Mouse (Mus musculus) gastrocnemius, postnatal 14 days (tissue): Measurements from ENCODE around the gene 4930402F06Rik. TPM values are rescaled to one million over a fixed set of nuclear protein-coding genes. Genes with fewer than 3 reads are reported as not detected.
A peak's percentile ranks its signal among the peaks of the same experiment; 100 is the strongest.

Experiments used
- DNase-seq: peaks from one replicate; pipeline ENCODE4 v3.0.0; 2021; ENCODE audit warnings: mixed read lengths
- intact Hi-C: fragments of 180-260 bp; cut with DNase I; formaldehyde crosslinking; loops from one replicate; pipeline ENCODE4 v1.15.1; 2025; ENCODE audit warnings: low total_unique reads
- long read RNA-seq, 2 experiments: library from polyadenylated mRNA; stranded (forward); transcript quantifications; one replicate each; pipeline ENCODE4 v2.0.0; 2021
- total RNA-seq, 2 experiments: library from RNA; stranded (reverse); gene quantifications; 2 replicates each; pipeline ENCODE4 v1.2.3; 2021

Gene 4930402F06Rik
- not detected for total RNA-seq
- long read RNA-seq, experiment 1, result 0 reads
- long read RNA-seq, experiment 2, result 0 reads

DNA sequence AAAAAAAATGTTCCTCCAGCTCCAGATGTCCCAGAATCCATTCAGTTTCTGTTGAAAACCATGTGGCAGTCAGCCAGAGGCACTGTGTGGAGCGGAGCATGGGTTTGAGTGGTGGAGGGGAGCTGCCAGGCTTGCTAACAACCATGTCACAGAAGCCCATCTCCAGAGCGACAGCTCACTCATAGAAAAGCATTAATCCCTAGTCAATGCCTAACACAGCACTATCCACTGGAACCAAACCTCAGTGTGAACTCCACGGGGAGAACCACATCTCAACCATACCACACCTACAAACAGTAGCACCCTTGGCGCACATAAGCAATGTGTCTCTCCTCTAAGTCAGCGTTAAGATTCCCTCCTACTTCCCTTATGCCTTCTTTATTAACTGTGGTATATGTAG lies at the start of gene 4930402F06Rik:
4930402F06Rik (minus strand) TSS at position 80 of the 400 bp plus-strand sequence.
- no peak for DNase-seq
- intact Hi-C loops, result loop anchor here (5.0 kb wide), 1 partner anchor 40 kb away; no protein-coding TSS in a partner anchor

DNA sequence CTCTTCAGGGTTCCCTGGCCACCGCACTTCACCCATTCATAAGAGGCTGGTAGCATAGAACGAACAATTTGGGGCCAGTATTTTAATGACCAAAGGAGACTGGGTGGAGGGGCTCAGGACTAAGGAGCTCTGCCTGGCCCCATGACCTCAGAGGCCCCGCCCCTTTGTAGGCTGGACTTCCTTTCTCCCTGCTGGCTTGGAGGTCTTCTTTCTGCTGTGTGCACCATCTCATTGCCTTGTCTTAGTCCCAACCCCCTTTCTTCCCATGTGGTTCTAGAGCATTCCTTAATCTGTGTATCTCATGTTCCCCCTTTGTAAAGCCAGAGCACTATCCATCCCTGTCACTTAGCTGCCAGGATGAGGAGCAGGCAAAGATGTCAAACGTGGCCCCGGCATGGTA lies 49.3 kb upstream of the 4930402F06Rik start:
- intact Hi-C loops, result no loop called here
- DNase-seq, result no peak

DNA sequence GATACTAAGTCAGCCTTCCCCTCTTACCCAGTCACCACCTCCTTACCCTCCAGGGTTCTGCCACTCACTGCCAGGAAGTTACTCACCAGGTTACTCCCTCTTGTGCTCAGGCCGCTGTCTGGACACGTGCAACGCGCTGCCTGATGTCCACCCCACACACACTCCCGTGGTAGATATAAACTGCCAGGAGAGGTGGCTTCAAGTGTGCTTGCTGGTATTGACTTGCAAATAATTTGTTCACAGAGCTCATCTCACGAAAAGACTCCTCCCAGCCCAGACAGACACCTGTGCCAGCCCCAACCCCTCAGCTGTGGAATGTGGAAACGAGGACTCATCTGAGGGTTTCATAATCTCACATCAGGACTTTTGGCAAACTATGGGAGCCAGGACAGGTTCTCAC lies 48.6 kb upstream of the 4930402F06Rik start:
- DNase-seq, result no peak
- intact Hi-C loops, result no loop called here

DNA sequence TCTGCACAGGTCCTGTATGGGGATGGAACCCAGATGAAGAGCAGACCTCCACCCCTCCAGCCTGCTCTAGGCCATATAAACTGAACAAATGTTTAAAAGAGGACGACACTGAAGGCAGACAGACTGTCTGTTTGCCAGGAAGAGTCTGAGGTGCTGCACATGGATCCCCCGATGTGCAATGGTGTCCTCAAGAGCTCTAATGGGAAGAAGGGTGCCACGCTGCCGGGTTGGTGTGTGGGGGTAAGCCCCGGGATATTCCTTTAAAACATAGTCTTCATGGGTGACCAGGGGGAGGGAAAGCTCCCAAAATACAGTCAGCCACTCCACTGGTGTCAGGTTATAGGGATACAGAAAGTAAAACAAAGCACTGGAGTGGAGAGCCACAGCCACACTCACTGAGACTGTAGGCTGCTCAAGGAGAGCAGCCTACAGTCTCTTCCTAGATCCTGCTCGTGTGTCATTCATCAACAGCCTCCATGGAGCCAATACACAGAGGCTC lies 47.8 kb upstream of the 4930402F06Rik start:
- intact Hi-C loops, result no loop called here

DNA sequence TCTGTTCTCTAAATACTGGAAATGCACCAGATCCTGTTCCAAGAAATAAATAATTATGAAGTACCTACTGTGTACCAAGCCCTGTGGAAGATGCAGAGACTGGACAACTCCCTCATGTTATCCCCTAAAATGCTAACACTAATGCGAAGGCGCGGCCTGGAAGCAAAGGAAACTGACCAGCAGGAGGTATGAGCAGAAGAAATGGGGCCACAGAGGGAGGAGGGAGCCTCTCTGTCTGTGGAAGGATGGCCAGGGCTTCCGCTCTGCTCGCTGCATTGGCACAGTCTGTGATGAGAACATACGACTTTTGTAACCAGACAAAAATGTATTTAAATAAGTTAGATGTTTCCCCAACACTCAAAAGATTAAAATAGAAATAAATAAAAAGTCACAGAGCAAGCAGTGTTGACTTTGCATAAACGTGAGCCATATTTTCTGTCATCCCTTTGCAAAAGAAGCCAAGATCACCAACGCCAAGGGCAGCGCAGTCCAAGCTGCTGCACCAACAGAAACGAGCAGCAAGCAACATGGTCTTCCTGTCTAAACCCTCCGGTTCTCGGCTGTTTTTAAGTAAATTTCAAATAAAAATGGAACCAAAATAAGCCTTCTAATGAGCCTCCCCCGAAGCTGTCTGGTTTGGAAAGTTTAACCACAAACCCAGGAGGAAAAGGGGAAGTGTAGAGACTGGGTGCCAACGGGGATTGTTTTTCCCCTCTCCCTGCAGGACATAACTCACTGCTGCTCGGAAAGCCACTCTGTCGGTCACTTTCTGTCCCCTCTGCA lies 47.2 kb upstream of the 4930402F06Rik start:
- peak; percentile 48 for DNase-seq
- intact Hi-C loops, result no loop called here

More for the DNA sequence above, 47.8 kb upstream of the 4930402F06Rik start:
- DNase-seq, result no peak

DNA sequence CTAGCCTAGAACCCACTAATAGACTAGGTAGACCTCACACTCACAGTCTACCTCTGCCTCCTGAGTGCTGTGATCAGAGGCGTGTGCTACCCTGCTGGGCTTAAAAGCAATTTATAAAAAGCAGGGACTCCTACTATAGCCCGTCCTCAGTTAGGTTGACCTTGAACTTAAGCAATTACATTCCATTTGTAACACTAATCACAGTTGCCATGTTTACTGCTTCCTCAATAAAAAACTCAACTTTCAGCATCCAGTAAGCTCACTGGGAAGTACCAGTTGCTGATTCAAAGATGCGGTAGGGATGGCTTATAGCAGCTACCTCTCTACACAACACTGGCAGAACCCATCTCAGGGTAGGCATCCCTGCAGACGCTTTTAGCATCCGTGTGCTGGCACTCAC lies 46.4 kb upstream of the 4930402F06Rik start:
- intact Hi-C loops, result no loop called here

DNA sequence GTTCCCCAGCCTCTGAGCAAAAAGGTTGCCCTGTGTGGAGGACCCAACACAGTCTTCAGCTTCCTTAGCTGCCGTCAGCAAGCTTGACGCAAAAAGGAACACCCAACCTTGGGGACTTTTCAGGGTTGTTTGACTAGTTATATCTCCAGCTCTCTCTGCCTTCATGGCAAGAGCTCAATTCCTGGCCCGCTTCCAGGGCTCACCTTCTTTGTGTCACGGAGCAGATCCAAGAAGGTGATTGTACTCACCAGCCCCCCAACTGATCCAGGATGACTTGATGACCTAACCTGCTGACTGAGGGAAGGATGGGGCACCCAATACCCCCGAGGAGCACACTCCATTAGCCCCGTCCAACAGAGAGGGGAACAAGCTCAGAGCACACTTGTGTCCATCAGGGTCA lies 45.1 kb upstream of the 4930402F06Rik start:
- DNase-seq, result no peak
- intact Hi-C loops, result no loop called here

More for the DNA sequence above, 46.4 kb upstream of the 4930402F06Rik start:
- no peak for DNase-seq

DNA sequence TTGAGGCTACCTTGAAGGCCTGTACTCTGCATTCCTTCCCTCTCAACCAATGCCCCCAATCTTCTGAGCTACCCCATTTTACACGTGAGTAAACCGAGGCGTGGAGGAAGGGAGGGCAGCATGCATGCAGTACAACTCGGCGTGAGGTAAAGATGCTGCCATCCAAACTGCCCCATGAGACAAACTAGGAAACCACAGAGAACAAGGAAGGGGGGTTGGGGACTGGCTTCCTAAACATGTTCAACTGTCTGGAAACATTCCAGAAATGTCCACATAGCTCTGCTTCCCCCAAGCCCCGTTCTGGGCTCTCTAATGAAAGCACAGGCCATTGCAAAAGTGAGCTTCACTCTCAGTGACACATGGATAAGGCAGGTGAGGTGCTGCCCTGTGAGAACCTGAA lies 44.4 kb upstream of the 4930402F06Rik start:
- intact Hi-C loops, result no loop called here
- DNase-seq, result no peak

DNA sequence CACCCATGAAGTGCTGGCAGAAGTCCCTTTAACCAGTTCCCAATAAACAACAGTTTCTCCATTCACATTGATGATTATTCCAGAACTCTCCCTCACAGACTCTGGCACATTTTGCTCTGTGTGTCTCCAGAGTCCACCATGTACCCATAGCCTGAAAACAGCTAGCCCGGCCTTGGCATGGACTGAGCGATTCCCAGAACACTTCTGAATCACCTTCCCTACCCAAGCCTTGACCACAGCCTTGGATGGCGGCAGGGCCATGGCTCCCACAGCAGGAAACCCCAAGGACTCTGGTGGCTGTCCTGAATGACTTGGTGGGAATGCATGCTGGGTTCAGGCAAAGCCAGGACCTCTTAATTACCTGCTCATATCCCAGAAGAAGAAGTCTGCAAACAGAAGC lies 43.5 kb upstream of the 4930402F06Rik start:
- DNase-seq, result no peak
- intact Hi-C loops, result no loop called here

DNA sequence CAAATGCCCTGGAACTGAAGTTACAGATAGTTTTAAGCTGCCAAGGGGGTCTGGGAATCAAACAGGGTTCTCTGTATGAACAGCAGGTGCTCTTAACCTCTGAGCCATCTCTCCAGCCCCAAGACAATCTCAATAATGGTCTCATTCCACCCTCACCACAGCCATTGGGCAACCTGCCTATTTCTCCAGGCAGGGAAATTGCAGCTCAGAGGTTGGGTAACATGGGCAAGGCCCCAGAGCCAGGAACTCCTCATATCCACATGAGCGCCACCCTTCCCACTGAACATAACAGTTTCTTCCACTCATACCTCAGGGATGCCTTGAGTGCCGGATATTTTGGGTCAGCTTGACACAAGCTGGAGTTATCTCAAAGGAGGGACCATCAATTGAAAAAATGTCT lies 40.8 kb upstream of the 4930402F06Rik start:
- intact Hi-C loops, result no loop called here
- no peak for DNase-seq

DNA sequence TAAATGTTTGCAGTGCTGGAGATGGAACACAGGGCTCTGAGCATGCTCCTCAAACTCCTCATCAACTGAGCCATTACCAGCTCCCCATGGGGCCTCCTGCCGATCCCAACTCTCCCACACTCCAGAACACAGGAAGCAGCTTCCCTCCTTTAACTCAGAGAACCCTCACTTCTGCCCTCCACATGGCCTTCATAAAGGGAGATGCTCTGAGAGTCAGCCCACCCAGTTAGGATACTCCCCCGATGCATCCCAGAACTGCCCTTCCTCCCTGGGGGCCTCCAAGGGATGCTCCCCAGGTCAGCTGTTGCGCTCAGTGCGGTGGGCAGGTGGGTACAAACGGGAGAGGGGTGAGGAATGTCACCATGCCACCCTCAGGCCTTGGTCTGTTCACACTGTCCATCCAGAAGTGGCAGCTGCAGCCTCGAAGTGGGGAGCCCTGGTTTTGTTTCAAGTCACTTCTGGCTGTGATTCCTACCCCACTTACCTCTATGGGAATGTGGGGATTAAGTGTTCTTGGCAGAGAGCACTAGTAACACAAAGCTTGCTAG lies 37.7 kb upstream of the 4930402F06Rik start:
- intact Hi-C loops, result no loop called here
- DNase-seq, result peak; percentile 34

DNA sequence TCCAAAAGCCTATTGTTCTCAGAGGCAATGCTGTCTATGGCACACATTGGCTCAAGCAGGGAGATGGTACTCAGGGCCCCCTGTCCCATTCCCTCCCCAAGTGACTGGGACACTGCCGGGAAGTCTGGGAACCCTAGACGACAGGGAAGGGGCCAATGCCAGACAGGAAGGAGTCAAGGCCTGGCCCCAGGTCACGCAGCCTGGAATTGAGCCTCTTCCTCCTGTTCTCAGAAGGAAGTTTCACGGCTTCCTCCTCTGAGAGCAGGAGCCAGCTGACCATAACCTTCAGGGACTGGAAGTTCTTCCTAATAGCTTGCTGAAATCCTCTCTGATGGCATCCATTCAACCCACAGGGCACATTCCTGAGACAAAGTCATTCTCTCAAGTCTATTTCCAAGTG lies 36.5 kb upstream of the 4930402F06Rik start:
- intact Hi-C loops, result no loop called here
- DNase-seq, result no peak

DNA sequence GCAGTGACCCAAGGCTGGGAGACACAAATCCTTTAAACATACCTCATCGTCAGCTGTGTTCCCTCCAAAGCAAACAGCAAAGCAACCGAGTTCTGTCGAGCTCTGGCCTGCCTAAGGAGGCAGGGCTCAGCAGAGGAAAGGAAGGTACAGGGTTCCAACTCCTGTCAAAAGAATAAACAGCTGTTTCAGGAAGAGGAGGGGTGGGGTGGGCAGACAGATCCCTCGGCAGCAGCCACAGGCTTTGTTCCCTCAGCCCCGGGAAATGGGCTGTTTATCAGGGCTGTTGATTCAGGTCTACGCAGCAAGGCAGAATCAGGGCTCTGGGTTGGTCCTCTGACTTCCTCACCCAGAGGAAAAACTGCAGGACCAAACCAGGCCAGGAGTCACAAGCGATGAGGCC lies 35.5 kb upstream of the 4930402F06Rik start:
- intact Hi-C loops, result no loop called here
- DNase-seq, result no peak

DNA sequence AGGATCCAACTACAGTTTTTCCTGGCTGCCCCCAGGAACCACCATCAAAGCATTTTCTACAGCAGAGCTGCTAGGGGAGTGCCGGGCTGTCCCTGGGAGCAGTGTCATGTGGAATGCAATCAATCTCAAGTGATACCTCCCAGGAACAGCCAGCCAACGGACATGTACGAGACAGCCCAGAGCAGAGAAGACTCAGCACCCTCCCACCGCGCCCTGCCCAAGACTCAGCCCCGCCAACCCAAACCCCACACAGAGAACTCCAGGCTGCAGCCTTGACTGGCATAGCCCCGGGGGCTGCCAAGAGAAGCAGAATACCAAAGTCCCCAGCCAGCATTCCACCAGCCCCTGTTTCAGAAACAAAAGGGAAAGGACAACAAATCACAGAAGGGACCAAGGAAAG lies 35.0 kb upstream of the 4930402F06Rik start:
- no peak for DNase-seq

DNA sequence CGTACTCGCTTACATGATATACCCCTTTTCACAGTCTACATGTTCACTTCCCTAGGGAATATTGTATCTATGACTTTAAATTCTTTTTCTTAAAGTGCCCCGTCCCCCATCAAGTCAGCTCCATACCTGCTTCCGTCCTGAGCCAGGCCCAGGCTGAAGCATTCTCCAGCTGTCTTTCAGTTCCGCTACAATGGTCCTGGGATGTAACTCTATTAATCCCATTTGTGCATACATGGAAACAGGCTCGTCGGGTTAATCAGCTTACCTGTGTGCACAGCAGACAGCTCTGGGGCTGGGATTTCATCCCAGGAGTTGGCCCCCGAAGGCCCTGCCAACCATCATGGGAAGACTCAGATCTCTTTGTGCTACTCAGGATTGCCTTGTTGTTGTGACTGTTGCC lies 33.8 kb upstream of the 4930402F06Rik start:
- DNase-seq, result no peak
- intact Hi-C loops, result no loop called here

More for the DNA sequence above, 35.0 kb upstream of the 4930402F06Rik start:
- intact Hi-C loops, result no loop called here

DNA sequence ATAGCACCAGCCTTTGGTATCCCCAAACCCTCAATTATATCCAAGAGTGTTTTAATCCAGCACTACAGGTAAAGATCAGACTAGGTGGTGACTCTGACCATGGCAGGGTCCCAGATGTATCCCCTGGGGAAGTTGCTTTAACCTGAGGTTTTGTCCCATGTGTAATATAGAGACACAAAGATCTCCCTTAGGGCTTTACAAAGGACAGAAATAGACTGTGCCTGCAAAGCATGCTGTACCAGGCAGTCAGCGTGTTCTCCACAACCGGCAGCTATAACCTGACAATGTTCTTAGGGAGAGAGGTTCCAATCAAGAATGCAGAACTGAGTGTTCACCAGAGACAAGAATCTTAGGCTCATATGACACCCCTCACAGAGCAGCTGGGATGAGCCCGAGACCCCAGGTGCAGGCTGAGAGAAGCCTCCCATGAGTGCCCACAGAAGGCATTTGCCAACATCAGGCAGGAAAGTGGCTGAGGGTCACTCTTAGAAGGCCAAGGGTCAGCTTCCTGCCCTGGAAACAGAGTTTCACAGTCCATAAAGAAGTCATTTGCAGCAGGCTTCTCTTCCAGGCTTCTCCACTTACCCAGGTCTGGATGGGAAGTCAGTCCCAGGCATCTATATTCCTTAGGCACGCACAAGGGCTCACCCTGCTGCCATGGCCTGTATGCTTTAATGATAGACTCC lies 31.8 kb upstream of the 4930402F06Rik start:
- no peak for DNase-seq
- intact Hi-C loops, result no loop called here

DNA sequence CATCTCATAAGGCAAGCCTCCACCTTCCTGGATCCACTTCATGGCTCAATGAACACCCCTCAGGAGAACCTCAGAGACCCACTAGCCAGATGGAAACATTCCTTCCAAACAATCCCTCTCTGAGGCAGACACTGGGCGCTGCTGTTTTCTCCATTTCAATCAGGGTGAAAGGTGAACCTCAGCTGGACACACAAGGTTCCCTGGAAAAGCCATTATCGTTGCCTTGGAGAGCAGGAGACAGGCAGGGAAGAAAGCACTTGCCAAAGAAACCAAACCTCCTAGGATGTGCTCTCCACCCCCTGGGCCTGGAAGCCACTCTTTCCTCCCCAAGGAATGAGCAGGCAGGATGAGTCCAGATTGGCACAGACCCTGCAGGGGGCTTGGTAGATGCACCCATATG lies 30.6 kb upstream of the 4930402F06Rik start:
- peak; percentile 36 for DNase-seq
- intact Hi-C loops, result no loop called here

DNA sequence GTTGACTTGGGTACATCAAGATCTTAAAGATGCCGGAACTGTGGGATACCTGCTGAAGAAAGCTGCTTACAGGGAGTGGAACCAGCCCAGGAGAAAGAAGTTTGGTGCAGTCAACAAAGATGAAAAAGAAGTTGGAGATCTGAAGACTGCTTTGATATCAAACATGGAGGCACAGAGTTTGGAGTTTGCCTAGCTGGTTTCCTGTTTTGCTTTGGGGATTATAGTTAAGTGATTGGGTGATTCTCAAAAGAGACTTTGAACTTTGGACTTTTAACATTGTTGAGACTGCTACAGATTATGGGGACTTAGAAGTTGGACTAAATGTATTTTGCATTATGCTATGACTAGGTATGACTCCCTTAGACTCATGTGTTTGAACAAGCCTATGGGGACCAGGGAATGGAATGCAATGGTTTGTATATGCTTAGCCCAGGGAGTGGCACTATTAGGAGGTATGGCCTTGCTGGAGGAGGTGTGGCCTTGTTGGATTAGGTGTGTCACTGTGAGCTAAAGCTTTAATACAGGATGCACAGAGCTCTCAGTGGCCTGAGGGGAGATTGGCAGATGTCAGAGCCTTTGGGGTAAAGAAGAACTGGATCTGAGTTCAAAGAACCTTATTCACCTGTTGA lies 26.9 kb upstream of the 4930402F06Rik start:
- DNase-seq, result no peak
- intact Hi-C loops, result no loop called here

DNA sequence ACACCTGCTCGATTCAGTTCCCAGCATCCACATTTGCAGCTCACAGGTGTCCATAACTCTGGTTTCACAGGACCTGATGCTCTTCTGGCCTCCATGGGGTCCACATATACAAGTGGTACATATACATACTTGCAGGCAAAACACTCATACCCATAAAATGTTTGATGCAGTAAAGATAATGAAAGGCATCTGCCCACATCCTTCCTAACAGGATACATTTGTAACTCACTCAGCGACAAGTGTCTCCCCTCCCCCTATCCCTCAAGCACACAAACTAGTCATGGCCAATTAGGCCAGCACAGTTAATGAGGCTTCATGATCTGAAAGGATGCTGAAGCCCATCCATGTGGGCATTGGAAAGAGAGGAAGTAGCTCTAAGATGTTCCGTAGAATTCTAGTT lies 25.4 kb upstream of the 4930402F06Rik start:
- intact Hi-C loops, result no loop called here
- no peak for DNase-seq

DNA sequence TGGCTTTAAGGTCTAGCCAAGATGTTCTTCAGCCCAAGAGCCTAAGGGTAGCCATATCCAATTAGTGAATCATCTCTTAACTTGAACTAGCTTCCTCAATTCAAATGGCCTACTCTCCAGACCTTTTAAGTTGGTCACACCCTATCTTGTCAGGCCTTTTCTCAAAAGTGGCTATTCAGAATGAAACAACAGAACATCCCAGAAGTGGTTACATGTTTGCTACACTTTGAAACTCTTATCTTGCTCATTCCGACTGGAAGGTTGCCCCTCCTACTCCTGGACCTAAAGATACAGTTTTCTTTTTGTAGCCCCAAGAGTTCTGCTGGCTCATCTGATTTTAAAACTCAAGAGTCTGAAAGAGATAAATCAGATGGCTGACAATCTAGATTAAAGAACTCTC lies 23.7 kb upstream of the 4930402F06Rik start:
- intact Hi-C loops, result no loop called here
- no peak for DNase-seq
